Mouse (Mus musculus): Measurements from ENCODE around the gene Gm11084. TPM values are rescaled to one million over a fixed set of nuclear protein-coding genes. Genes with fewer than 3 reads are reported as not detected.
"Not testable (repeated sequence)": the region's sequence is repeated elsewhere in the genome, so short reads cannot be mapped to it uniquely, and the experiment has no call there.

Gm11084 gene
- total RNA-seq, 2 experiments from 2014 or later: not detected

DNA sequence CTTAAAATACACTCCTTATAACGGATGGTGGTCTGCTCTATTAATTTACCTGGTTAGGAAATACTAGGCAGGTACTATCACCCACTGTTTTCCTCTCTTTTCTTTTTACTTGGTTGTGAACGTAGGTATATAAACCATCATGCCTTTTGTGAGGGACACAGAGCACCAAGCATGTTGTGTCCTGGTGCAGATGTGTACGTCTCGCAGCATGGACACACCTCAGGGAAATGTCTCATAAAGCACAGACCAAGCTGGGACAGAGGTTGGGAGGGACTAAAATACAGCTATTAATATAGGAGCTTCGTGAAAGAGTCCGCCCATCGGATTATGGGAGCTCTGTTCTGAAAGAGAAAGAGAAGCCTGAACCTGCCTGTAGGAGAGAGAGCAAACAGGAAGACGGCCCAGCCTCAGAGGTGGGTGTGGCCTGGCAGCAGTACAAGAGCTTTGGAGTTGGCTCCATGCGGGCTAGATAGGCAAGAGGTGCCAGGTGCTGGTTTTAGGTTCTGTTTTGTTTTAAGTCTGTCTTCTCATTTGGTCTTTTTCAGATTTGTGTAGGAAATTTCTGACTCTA, 10.4 kb upstream of the Gm11084 start:
- intact Hi-C loops (cut with DNase I): loop anchor here (2.0 kb wide), 1 partner anchor 14 kb away; no protein-coding TSS in a partner anchor
- peak; percentile 62 to 78 for DNase-seq

- peak; percentile 65 to 72 for DNase-seq
- intact Hi-C loops (cut with DNase I): loop anchor here (2.0 kb wide), 1 partner anchor 13 kb away; no protein-coding TSS in a partner anchor
Measured at GRCm38 (mm10) chr2:72995346-72996097, 9.0 kb upstream of the Gm11084 start.

DNA sequence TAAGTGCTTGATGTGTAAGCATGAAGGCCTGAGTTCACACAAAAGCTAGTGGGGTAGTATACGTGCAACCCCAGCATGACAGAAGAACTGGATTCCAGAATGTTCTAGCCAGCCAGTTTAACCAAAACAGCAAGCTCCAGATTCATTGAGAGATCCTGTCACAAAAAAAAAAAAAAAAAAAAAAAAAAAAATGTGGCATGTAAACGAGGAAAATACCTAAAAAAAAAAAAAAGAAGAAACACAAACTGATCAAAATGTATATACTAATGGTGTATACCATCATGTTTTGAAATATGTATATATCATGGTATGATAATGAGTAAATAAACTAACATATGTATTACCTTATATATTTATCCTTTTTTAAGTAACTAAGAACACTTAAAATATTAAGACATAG, 7.6 kb upstream of the Gm11084 start:
- no peak for DNase-seq
- intact Hi-C loops (cut with DNase I): no loop called here

- no peak for DNase-seq
- intact Hi-C loops (cut with DNase I): no loop called here
Measured at GRCm38 (mm10) chr2:72992497-72992896, 6.0 kb upstream of the Gm11084 start.

DNA sequence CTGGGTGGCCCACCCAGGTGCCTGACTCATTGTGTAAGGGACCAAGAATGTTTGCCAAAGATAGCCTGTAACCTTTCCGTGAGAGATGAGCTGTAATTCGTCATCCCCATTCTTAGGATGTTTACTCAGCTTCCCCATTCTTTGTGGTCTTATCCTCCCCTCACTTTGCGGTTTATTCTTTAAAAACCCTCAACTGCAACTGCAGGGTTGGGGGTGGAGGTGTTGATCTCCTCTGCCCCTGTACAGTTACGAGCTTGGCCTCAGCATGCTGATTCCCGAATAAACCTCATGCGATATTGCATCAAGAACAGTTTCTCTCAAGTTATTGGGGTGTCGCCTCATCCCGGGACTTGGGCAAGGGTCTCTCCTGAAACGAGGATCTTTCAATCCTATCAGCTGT, 2.4 kb upstream of the Gm11084 start:
- intact Hi-C loops (cut with DNase I); DNase-seq: not testable (repeated sequence)

DNA sequence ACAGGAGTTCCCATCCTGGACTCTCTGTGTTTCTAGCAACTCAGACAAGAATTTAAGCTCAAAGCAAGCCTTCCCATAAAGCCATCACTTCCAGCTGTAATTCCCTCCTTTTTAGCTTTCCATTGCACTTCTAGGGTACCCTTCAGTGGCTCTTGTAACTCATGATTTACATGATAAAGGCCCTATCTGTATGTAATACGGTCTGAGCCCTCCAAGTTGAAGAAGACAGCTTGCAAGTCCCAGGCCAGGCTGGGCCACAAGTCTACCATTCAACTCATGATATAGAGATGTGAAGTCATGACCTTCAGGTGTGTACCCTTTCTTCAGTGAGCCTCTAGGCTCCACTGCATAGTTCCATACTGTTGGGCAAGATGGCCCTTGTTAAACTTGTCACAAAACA, 1.0 kb downstream of the Gm11084 start:
- intact Hi-C loops (cut with DNase I): no loop called here
- no peak for DNase-seq

- no peak for DNase-seq
- intact Hi-C loops (cut with DNase I): loop anchor here (5.0 kb wide), 1 partner anchor 468 kb away; no protein-coding TSS in a partner anchor
Measured at GRCm38 (mm10) chr2:72984806-72985205, 1.7 kb downstream of the Gm11084 start.

DNA sequence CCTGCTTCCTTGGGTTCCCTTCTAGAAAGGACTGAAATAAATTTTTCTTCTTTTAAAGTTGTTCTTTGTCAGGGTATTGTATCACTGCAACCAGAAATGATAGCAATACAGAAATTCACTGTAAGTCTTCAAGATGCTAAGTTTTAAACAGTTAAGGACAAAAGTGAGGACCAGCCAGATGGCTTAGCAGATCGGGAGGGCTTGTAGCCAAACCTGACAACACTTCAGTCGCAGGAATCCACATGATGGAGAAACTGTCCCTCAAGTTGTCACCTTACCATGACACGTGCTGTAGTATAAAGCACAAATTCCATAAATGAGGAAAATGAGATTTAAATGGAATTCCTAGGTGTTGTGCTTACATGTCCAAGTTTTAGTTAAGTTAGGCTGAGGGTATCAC, 3.3 kb downstream of the Gm11084 start:
- intact Hi-C loops (cut with DNase I): loop anchor here (2.0 to 5.0 kb wide), 2 partner anchors 14 to 466 kb away; no protein-coding TSS in a partner anchor
- DNase-seq: no peak

GRCm38 (mm10) chr2:72982110-72982785, 4.3 kb downstream of the Gm11084 start:
- DNase-seq: no peak
- intact Hi-C loops (cut with DNase I): loop anchor here (2.0 to 5.0 kb wide), 2 partner anchors 15 to 465 kb away; no protein-coding TSS in a partner anchor

DNA sequence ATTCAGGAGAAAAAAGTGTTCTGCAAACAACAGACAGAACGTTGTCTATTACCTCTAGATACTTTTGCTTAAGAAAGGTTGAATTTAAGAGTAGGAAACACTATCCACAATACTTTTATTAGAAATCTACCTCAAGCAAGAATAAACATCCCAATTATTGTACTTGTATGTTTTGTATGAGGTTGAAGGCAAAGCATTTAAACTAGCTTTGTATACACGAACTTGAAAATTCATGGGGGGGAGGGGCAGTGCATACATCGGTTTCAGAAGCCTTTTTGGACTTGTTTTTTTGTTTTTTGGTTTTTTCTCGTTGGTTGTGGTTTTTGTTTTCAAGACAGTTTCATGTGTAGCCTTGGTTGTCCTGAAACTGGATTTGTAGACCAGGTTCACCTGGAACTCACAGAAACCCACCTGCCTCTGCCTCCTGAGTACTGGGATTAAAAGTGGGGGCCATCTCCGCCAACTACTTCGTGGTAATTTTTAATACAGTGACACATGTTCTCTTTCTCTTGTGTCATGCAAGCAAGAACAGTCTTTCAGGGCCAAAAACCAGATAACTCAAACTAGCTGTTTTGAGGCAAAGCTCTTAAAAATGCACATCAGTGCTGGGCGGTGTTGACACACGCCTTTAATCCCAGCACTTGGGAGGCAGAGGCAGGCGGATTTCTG, 4.9 kb downstream of the Gm11084 start:
- DNase-seq: no peak

GRCm38 (mm10) chr2:72981075-72981420, 5.5 kb downstream of the Gm11084 start:
- intact Hi-C loops (cut with DNase I): loop anchor here (2.0 to 5.0 kb wide), 2 partner anchors 68 to 464 kb away; no protein-coding TSS in a partner anchor
- no peak for DNase-seq

More for the DNA sequence above, 4.9 kb downstream of the Gm11084 start:
- intact Hi-C loops (cut with DNase I): loop anchor here (2.0 to 5.0 kb wide), 3 partner anchors 15 to 464 kb away; no protein-coding TSS in a partner anchor

DNA sequence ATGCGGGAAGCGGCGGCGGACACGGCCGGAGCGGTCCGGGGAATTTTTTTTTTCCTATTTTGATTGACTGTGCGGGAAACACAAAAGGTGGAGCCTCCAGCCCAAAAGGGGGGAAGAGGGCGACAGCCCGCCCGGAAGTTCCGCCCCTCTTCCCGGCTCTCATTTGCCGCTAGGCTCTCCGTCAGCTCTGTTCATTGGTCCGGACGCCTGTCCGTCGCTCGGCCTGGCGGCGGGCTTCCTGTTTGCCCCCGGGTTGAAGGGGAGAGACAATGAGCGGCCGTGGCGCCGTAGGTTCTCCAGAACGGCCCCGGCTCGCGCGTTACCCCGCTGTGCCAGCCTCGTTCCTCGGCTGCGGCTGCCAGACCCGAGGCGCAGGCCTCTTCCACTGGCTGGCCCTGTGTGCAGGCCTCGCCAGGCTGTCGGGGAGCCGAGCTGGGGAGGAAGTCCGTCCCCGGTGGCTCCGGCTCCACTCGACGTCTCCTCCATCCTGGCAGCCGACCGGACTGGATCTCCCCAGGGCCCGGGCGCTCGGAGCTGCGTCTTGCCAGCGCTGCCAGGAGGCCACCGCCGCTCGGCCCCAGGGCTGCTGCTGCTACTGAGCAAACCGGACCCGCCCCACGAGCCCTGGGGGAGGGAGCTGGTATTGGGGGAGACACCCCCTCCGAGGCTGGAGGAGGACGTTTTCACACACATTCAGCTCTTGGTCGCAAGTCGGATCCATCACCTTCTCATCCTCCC, 6.0 kb downstream of the Gm11084 start, which contains the start of gene Sp3:
Gene Sp3 (minus strand): TSS at position 110 of the 738 bp plus-strand sequence.
- intact Hi-C loops (cut with DNase I): loop anchor here (2.0 to 5.0 kb wide), 2 partner anchors 68 to 463 kb away; no protein-coding TSS in a partner anchor
- peak; percentile 98 for DNase-seq

- DNase-seq: peak; percentile 87 to 92
- intact Hi-C loops (cut with DNase I): loop anchor here (2.0 to 5.0 kb wide), 6 partner anchors 69 to 462 kb away; partner anchors contain the start of gene Sp9
Measured at GRCm38 (mm10) chr2:72979659-72980071, 6.9 kb downstream of the Gm11084 start.

DNA sequence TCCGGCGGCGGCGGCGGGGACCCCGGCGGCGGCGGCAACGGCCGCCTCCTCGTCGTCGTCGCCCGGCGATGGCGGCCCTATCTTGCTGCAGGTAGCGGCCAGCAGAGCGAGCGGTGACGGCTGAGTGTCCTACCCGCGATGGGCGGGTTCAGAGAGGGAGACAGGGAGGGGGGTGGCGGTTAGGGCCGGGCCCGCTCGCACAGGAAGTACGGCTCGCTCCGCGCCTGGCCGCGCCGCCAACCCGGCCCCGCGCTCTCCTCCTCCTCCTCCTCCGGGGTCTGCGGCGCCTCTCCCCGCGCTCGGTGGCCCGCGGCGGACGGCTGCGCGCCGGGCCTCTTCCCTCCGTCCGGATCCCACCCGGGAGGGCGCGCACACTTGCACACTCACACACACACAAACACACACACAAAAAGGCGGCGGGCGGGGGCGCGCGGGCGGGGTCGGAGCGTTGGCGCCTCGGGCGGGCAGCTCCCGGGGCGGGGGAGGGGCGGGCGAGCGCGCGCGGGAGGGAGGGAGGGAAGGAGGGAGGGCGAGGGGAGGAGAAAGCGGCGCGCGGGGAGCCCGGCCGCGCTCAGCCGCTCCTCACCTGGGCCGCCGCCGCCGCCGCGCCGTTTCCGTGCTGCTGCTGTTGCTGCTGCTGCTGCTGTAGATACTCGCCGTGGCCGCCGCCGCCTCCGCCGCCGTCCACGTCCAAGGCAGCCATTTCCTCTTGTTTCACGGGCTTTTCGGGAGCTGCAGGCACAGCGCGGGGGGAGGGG, 7.4 kb downstream of the Gm11084 start:
- intact Hi-C loops (cut with DNase I): loop anchor here (2.0 to 5.0 kb wide), 4 partner anchors 82 to 293 kb away; partner anchors contain the start of gene Sp9
- peak; percentile 86 to 92 for DNase-seq

- intact Hi-C loops (cut with DNase I): loop anchor here (2.0 to 5.0 kb wide), 4 partner anchors 82 to 294 kb away; partner anchors contain the start of gene Sp9
- no peak for DNase-seq
Measured at GRCm38 (mm10) chr2:72978473-72978872, 8.0 kb downstream of the Gm11084 start.

GRCm38 (mm10) chr2:72977272-72977671, 9.2 kb downstream of the Gm11084 start:
- intact Hi-C loops (cut with DNase I): loop anchor here (5.0 kb wide), 2 partner anchors 225 to 295 kb away; partner anchors contain the start of gene Sp9
- no peak for DNase-seq

- no peak for DNase-seq
- intact Hi-C loops (cut with DNase I): loop anchor here (5.0 kb wide), 2 partner anchors 224 to 296 kb away; partner anchors contain the start of gene Sp9
Measured at GRCm38 (mm10) chr2:72976036-72976435, 10.5 kb downstream of the Gm11084 start.

DNA sequence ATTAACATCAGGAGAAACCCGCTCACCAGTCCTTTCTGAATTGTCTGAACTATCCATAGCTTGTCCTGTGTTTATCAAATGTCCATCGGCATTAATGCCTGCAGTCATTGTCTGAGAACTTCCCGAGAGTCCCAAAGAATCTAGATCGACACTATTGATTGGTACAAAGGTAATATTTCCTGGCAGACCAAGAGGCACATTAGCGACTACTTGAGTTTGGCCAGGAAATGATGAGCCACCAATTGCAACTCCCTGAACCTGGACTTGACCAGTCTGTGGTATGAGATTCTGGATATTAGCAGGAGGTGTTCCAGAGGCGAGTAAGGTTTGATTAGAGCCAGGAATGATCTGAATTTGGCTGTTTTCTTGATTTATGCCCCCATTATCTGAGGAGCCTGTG, 15.7 kb downstream of the Gm11084 start:
- no peak for DNase-seq
- intact Hi-C loops (cut with DNase I): no loop called here

All from heart, postnatal 14 days (tissue).